Mouse (Mus musculus) frontal cortex, postnatal 10 days (tissue): ENCODE data around the gene Vmn1r237.

ENCODE experiments used
- DNase-seq, 2 experiments: peaks; one replicate each; pipeline ENCODE4 v3.0.0; 2022; ENCODE audit warnings: low spot score in 2 of 2, mixed read lengths in 1 of 2

Vmn1r237 gene

DNA sequence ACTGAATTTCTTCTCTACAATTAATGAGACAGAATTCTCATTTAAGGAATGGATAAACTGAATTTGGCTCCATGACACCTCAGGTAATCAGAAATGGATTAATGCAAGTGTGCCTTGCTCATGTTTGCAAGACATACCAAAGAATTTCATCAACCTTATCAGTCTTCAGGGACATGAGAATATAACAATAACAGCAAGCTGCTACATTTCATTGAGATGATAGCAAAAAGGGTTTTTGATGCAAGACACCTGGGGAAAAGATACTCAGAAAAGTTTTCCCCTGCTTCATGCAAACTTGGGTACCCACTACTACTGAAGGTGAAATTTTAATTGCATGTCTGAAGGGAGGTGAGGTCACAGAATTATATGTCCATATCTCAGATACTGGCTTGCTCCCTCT lies at the start of gene Vmn1r237:
TSS of gene Vmn1r237 (plus strand) at position 301 of the 400 bp plus-strand sequence.
- DNase-seq = no peak

DNA sequence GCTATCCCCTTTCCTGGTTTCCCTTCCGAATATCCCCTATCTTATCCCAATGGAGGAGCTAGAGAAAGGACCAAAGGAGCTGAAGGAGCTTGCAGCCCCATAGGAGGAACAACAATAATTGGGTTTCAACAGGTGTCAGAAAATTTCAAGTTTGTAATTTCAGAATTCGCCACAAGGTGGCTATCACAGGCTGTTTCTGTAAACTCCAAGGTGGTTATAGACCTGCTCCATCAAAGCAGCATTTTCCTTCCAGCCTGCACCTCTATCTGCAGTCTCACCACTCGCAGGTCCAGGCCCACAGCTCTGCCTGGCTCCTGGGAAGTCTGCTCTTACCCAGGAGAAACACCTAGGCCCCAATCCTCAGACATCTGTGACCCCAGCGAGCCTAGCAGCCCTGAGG lies 39.6 kb upstream of the Vmn1r237 start:
- peak in 1 of 2 experiments; percentile 29 for DNase-seq

DNA sequence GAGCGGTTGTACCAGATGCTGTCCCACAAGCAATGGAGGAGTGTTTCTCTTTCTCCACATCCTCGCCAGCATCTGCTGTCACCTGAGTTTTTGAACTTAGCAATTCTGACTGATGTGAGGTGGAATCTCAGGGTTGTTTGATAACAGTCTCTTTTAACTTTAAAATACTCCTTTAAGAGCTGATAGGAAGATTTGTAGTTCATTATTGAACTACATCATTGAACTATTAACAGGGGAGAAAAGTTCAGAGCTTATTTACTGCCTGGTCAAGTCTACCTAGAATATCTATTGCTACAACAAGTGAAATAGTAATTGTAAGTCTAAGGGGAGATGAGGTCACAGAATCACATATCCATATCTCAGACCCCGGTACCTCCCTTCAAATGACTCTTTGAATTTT lies 29.0 kb upstream of the Vmn1r237 start, which contains the start of gene Vmn1r236:
TSS of gene Vmn1r236 (plus strand) at position 301 of the 400 bp plus-strand sequence.
- no peak for DNase-seq

DNA sequence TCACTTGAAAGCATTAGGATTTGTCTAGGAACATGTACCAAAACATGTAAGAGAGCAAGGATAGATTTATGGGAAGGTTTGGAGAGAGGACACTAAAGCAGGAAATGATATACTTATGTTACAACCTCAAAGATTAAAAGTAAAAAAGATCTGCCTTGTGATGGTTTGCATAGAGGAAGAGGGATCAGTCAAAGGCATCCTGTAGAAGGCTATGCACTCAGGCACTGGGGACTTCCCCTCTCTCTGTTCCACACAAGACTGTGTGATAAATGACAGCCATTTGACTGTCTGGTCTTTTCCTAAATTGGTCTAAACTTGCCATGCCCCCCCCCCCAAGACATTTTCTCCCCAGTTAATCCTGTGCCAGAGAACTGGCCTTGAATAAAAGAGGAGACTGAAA lies 27.3 kb upstream of the Vmn1r237 start:
- DNase-seq = no peak

DNA sequence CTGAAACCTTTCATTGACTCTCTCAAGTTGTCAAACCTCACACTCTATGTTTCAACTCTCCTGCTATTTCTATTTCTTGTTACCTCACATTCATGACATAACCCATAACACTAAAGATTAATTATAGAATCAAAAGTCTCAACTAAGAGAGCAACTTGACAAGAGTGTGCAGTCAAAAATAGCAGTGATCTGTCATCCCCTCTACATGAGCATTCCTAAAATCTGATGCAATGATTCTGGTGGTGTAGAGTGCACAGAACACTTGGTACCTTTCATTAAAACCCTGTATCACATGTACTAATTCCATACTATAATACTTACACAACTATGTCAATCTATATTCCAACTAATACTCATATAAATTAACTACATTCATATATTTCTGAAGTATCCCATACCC lies 22.0 kb upstream of the Vmn1r237 start:
- no peak for DNase-seq
